In genomic region chr5:135903551-135904151, GRCm38 (mm10) we compare ENCODE assay signal across 8 mouse cellular contexts. TPM values are rescaled to one million over a fixed set of nuclear protein-coding genes. Genes with fewer than 3 reads are reported as not detected.
DNase-seq lines count a peak whose midpoint lies in the region; ATAC-seq lines count a peak whose summit lies in the region.

No protein-coding gene starts in this region.

- H3K27ac ChIP-seq in intestine, embryonic 16.5 days (ENCODE audit: low read length): peak overlapping the region; percentile 54
- peak overlapping the region; percentile 83 for H3K27ac ChIP-seq in midbrain, embryonic 10.5 days (replicated peaks)

- intact Hi-C loops in gastrocnemius, postnatal 36 days (cut with DNase I): loop anchor here (1.0 kb wide), 1 partner anchor 32 kb away; no protein-coding TSS in a partner anchor
- intact Hi-C loops in left cerebral cortex, postnatal 25 days (cut with DNase I): loop anchor here (2.0 to 5.0 kb wide), 3 partner anchors 31 to 159 kb away; partner anchors contain the start of gene Ywhag

- peak overlapping the region; percentile 60 for H3K9ac ChIP-seq in intestine, embryonic 16.5 days (ENCODE audit: low read depth, low read length)

- ATAC-seq in intestine, embryonic 16.5 days: peak; percentile 97

- peak overlapping the region; percentile 54 for H3K4me3 ChIP-seq in intestine, embryonic 16.5 days (ENCODE audit: low read length)
- H3K4me3 ChIP-seq in midbrain, embryonic 10.5 days: peak overlapping the region; percentile 54

- H3K4me1 ChIP-seq in intestine, embryonic 16.5 days (ENCODE audit: control insufficient read depth, insufficient read depth, low read length): peaks cover 8% of the 10 kb centered on the region
- peaks cover 26% of the 10 kb centered on the region for H3K4me1 ChIP-seq in midbrain, embryonic 10.5 days

- WGBS in intestine, embryonic 16.5 days: 2% methylated on average over 30 of the region's 30 CpGs
- under 1% methylated on average over 30 of the region's 30 CpGs for WGBS in midbrain, embryonic 10.5 days

- peak overlapping the region; percentile 88 for H3K4me2 ChIP-seq in intestine, embryonic 16.5 days (ENCODE audit: low read depth, low read length)

- peak; percentile 95 for DNase-seq in adrenal gland, adult 2 months
- peak; percentile 95 for DNase-seq in embryo, embryonic 11 days
- peak; percentile 90 to 97 for DNase-seq in gastrocnemius, postnatal 36 days
- peak; percentile 91 to 97 for DNase-seq in left cerebral cortex, postnatal 25 days (ENCODE audit: low spot score in 2 of 2)
- DNase-seq in midbrain, embryonic 10.5 days (ENCODE audit: low spot score): peak; percentile 94
- peak; percentile 92 to 94 for DNase-seq in right cerebral cortex, postnatal 36 days (ENCODE audit: low spot score in 2 of 2)
- DNase-seq in urinary bladder, postnatal 4 days (ENCODE audit: low spot score in 2 of 2): peak; percentile 84 to 92

- no peaks in the 10 kb centered on the region for H3K27me3 ChIP-seq in intestine, embryonic 16.5 days (replicated peaks; ENCODE audit: control insufficient read depth, insufficient read depth, low read length)
- H3K27me3 ChIP-seq in midbrain, embryonic 10.5 days (ENCODE audit: low read depth, poor library complexity, severe bottlenecking): no peaks in the 10 kb centered on the region

- no peaks in the 10 kb centered on the region for H3K9me3 ChIP-seq in intestine, embryonic 16.5 days (ENCODE audit: control insufficient read depth, low read length)
- H3K9me3 ChIP-seq in midbrain, embryonic 10.5 days (replicated peaks): no peaks in the 10 kb centered on the region

- H3K36me3 ChIP-seq in intestine, embryonic 16.5 days (ENCODE audit: control insufficient read depth, insufficient read depth, low read length): no peaks in the 10 kb centered on the region
- peaks cover 34% of the 10 kb centered on the region for H3K36me3 ChIP-seq in midbrain, embryonic 10.5 days

RNA-seq across cellular contexts. Expression of gene Hspb1, which starts 15.9 kb away (rescaled TPM):
- total RNA-seq in adrenal gland, adult 2 months (2021): 100 to 1,000 TPM; 236 to 614 TPM
- 309 and 678 TPM in 2 replicates for polyA plus RNA-seq in adrenal gland, adult 2 months (2012; rRNA removed)
- total RNA-seq in gastrocnemius, postnatal 36 days (2021): 100 to 1,000 TPM; 269 to 277 TPM
- 112 and 114 TPM in 2 replicates for polyA plus RNA-seq in intestine, embryonic 16.5 days (2015; fragmentation: Nextera tagmentation; extraction: Ambion mirVana)
- total RNA-seq in left cerebral cortex, postnatal 25 days (2021): 10 to 100 TPM; 16.9 to 19.7 TPM
- polyA plus RNA-seq in midbrain, embryonic 10.5 days (2016; fragmentation: Nextera tagmentation; extraction: Ambion mirVana): 7.8 and 8.5 TPM in 2 replicates

RNA-seq across cellular contexts. Expression of gene Ywhag, which starts 30.8 kb away (rescaled TPM):
- 100 to 1,000 TPM; 563 to 611 TPM for total RNA-seq in adrenal gland, adult 2 months (2021)
- polyA plus RNA-seq in adrenal gland, adult 2 months (2012; rRNA removed): 227 and 268 TPM in 2 replicates
- total RNA-seq in gastrocnemius, postnatal 36 days (2021): 100 to 1,000 TPM; 297 to 301 TPM
- 137 and 144 TPM in 2 replicates for polyA plus RNA-seq in intestine, embryonic 16.5 days (2015; fragmentation: Nextera tagmentation; extraction: Ambion mirVana)
- total RNA-seq in left cerebral cortex, postnatal 25 days (2021): 1,000 to 10,000 TPM; 1,217 to 1,308 TPM
- 270 and 311 TPM in 2 replicates for polyA plus RNA-seq in midbrain, embryonic 10.5 days (2016; fragmentation: Nextera tagmentation; extraction: Ambion mirVana)

Comparison
In these comparisons a context has a peak if more than half of its experiments do, and no peak if none do; other contexts are left out.
1. Peak in every context shown above with its lines: DNase-seq, ATAC-seq, H3K4me3 ChIP-seq and H3K27ac ChIP-seq.
2. RNA of gene Hspb1, which starts 15.9 kb away (total RNA-seq): 236 to 614 TPM in adrenal gland, adult 2 months and 269 to 277 TPM in gastrocnemius, postnatal 36 days; 16.9 to 19.7 TPM in left cerebral cortex, postnatal 25 days; every median in the first group is over 10 times any median in the second.